Mouse (Mus musculus) hindbrain, postnatal 0 days (tissue): ENCODE measurements at regions not wholly inside any gene's neighbourhood (a gene's known extent, or its start where the extent isn't known, plus 50 kb on each side); places are given as distances from the start of the nearest gene placed in this dataset.
A peak's percentile ranks its signal among the peaks of the same experiment; 100 is the strongest.

Experiments used
- ATAC-seq: fragments of 200-750 bp; cut with Nextera tagmentation; 2 replicates; pipeline ENCODE4 v1.8.0; 2017; ENCODE audit warnings: mild to moderate bottlenecking, moderate TSS enrichment, moderate library complexity
- DNase-seq: peaks from one replicate; pipeline ENCODE4 v3.0.0-alpha.2; 2015; ENCODE audit warnings: low spot score
- H3K27ac ChIP-seq: fragments of 300-500 bp; sonication (generic); 2 replicates; pipeline ENCODE4 v1.5.1; 2014; ENCODE audit warnings: mild to moderate bottlenecking
- H3K27me3 ChIP-seq: fragments of 300-500 bp; sonication (generic); 2 replicates; pipeline ENCODE4 v1.6.1; 2014; ENCODE audit warnings: low read length, mixed read lengths; ENCODE audit not compliant: insufficient read depth
- H3K36me3 ChIP-seq: fragments of 300-500 bp; sonication (generic); 2 replicates; pipeline ENCODE4 v1.6.1; 2014; ENCODE audit warnings: low read length, mixed read lengths; ENCODE audit not compliant: insufficient read depth
- H3K4me1 ChIP-seq: fragments of 300-500 bp; sonication (generic); 2 replicates; pipeline ENCODE4 v1.6.1; 2014; ENCODE audit warnings: antibody characterized with exemption, low read length, mixed read lengths; ENCODE audit not compliant: insufficient read depth
- H3K4me2 ChIP-seq: fragments of 300-500 bp; sonication (generic); 2 replicates; pipeline ENCODE4 v1.6.1; 2014; ENCODE audit warnings: low read depth, mild to moderate bottlenecking, low read length, moderate library complexity, mixed read lengths
- H3K4me3 ChIP-seq: fragments of 300-500 bp; sonication (generic); 2 replicates; pipeline ENCODE4 v1.5.1; 2014; ENCODE audit warnings: low read length
- H3K9ac ChIP-seq: fragments of 300-500 bp; sonication (generic); replicated peaks from 2 replicates; pipeline ENCODE4 v1.6.1; 2014; ENCODE audit warnings: mild to moderate bottlenecking, low read length, moderate library complexity, mixed read lengths
- H3K9me3 ChIP-seq: fragments of 300-500 bp; sonication (generic); 2 replicates; pipeline ENCODE4 v1.6.1; 2016; ENCODE audit warnings: low read length, mixed read lengths
- CTCF ChIP-seq: IDR thresholded peaks from 2 replicates; pipeline ENCODE4 v1.5.1; 2016; ENCODE audit warnings: antibody characterized with exemption, control low read depth, low read depth
- WGBS: fragments of 180-500 bp; shearing (Covaris S2); extraction: QIAGEN DNeasy Blood & Tissue Kit; methylation state at CpG from one replicate; pipeline ENCODE4 v1.1.7; 2014; 5-methylcytosine and 5-hydroxymethylcytosine counted together

DNA sequence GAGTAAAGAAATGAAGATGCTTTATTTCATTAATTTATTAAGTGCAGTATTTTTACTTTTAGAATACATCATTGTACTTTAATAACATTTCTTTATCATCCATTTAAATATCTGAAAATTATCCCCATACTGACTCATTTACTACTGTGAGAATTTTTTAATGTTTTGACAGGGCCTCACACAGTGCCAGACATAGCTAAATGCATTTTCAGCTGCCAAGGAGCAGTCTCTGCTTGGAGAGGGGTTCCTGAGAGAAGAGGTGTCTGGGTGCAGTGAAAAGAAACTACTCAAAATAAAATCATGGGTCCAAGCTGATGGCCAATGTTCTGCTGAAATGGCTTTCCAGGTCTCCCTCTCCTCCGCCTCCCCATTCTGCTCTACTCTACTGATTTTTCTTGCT is 1116.3 kb upstream of the Ppp6c start:
- ATAC-seq (no peak), DNase-seq (no peak)
- TF ChIP-seq CTCF = no peak
- Histone ChIP-seq H3K27me3 (no peaks in the 10 kb centered on the region), H3K4me1 (no peaks in the 10 kb centered on the region), H3K4me2 (no peak overlapping the region), H3K4me3 (no peak overlapping the region), H3K36me3 (no peaks in the 10 kb centered on the region), H3K27ac (no peak overlapping the region), H3K9ac (no peak overlapping the region), H3K9me3 (no peaks in the 10 kb centered on the region)
- 91% methylated on average over 1 of the region's 1 CpGs for WGBS

DNA sequence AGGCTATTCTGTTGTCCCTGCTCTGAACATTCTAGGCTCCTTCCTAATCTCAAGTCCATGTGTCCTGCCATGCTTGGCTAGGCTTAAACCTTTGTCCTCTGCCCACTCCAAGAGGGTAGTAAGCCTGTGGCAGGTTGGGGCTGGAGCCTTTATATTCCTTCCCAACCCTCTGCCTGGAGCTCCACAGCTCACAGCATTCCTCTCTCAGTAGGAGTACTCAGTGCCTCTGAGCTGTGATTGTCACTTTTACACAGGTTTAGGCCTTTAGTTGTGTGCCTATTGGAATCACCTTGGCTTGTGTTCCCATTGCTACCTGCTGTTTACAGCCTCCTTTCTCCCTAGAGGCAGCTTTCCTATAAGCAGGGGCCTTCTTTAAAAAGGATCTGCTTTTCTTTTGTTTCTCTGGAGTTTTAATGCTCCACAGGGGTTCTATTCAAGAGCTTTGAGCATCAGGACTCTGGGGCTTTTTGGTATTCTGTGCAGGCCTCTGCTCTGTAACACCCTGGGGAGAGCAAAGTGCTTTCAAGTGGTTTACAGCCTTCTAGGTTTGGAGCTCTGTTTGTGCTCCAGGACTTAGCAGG is 1106.1 kb upstream of the Ppp6c start:
- DNase-seq = peak; percentile 55

DNA sequence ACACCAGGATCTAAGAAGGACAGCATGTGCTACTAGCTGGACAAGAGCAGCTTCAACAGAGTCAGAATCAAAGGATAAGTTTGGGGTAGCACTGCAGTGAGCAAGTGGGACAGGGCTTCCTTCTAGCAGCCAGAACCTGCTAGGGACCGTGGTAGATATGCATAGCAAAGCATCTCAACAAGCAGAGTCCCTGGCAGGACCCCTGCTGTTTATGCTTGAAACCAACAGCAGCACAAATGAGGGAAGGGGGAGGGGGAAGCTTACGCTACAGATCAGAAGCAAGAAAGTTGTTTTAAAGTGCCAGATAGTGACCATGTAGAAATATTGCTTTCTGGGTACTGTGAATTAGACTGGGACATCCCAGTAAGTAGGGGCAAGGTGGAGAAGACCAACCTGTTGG is 1095.3 kb upstream of the Ppp6c start:
- Histone ChIP-seq H3K4me3 (no peak overlapping the region), H3K27ac (no peak overlapping the region), H3K9ac (no peak overlapping the region), H3K4me1 (no peaks in the 10 kb centered on the region), H3K9me3 (no peaks in the 10 kb centered on the region), H3K4me2 (no peak overlapping the region), H3K27me3 (no peaks in the 10 kb centered on the region), H3K36me3 (no peaks in the 10 kb centered on the region)
- ATAC-seq = no peak
- no peak for TF ChIP-seq CTCF
- WGBS = 31% methylated on average over 2 of the region's 2 CpGs
- DNase-seq = no peak

More for the DNA sequence above, 1106.1 kb upstream of the Ppp6c start:
- Histone ChIP-seq H3K36me3 (no peaks in the 10 kb centered on the region), H3K9me3 (no peaks in the 10 kb centered on the region), H3K4me3 (no peak overlapping the region), H3K9ac (no peak overlapping the region), H3K4me2 (no peak overlapping the region), H3K4me1 (no peaks in the 10 kb centered on the region), H3K27me3 (no peaks in the 10 kb centered on the region), H3K27ac (peak overlapping the region; percentile 51; the same call in 1 of the 2 replicates)
- TF ChIP-seq CTCF = no peak
- ATAC-seq = peak; percentile 79

DNA sequence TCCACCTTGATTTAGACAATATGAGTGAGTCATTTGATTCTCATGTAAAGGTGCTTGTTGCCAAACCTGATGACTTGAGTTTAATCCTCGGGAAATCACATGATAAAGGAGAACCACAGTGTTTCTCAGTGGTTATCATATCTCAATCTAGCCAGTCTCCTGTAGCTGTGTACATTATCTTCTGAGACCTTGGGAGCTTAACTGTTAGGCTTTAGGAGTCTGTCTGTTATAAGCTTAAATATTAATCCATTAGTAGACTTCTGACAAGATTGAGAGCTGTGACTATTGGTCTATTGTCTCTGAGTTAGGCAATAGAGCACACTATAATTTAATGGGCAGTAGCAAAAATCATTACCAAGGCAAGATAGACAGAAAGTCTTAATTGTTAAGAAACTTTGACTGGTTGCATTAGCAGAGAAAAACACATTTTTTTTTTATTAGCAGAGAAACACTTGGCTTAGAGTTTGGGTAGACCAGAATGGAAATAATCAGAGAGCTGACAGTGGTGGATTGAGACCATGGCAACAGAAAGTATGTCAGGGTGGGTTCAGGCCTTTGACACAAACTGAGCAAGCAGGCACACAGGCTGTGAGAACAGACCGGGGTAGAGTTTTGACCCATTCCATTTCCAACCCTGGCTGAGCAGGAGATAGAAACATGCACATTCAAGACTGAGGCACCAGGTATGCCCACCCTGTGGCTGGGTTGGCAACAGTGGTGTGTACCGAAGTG is 1094.6 kb upstream of the Ppp6c start:
- no peak for TF ChIP-seq CTCF
- Histone ChIP-seq H3K27me3 (no peaks in the 10 kb centered on the region), H3K9me3 (no peaks in the 10 kb centered on the region), H3K36me3 (no peaks in the 10 kb centered on the region), H3K4me2 (no peak overlapping the region), H3K27ac (no peak overlapping the region), H3K4me3 (no peak overlapping the region), H3K9ac (no peak overlapping the region), H3K4me1 (no peaks in the 10 kb centered on the region)
- DNase-seq (no peak), ATAC-seq (no peak)
- 71% methylated on average over 3 of the region's 3 CpGs for WGBS
